Mouse (Mus musculus): ENCODE measurements around the gene Cdyl. TPM values are rescaled to one million over a fixed set of nuclear protein-coding genes. Genes with fewer than 3 reads are reported as not detected.

Cdyl gene
- polyA plus RNA-seq, 1 experiment, result 3.8 TPM

DNA sequence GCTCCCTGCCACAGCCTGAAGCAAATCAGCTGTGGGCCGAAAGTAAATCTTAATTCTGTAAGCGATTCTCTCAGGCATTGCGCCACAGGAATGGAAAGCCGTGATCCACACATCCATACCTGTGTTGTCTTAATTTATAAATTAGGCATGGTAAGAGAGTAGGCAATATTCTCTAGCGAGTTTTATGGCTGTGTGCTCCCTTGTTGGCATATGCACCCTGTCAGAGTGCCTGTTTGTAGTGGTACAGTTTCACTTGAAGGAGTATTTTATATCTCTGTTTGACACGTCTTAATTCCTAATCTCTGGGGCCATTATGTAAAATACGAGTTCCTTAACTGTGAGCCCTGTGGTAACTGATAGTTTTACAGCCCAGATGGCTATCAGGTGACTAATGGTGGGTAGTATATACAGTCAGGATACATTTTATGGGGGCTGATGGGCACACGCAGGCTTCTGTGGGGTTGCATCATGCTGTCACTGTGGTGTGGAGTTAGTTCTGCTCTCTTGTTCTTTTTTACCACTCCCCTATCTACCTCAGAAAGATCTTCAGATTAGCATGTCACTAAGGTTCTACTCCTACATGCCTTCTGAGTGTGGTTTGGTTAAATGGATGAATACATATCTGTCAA, 96.1 kb downstream of the Cdyl start:
- 62% methylated on average over 8 of the region's 8 CpGs for WGBS
- Histone ChIP-seq H3K4me1 (ENCODE audit: control insufficient read depth, insufficient read depth, insufficient read length, low read length) (peaks cover 5% of the 10 kb centered on the region), H3K27me3 (ENCODE audit: control insufficient read depth, insufficient read depth, low read length) (no peaks in the 10 kb centered on the region), H3K4me3 (ENCODE audit: low read depth, low read length) (no peak overlapping the region), H3K36me3 (ENCODE audit: control insufficient read depth, insufficient read depth, low read length) (no peaks in the 10 kb centered on the region), H3K27ac (ENCODE audit: insufficient read depth, low read depth, low read length) (no peak overlapping the region)
- TF ChIP-seq POLR2A (IDR thresholded peaks at IDR 0.05; ENCODE audit: low read depth, low read length) (no peak), CTCF (IDR thresholded peaks at IDR 0.05; ENCODE audit: extremely low read depth, insufficient read length, insufficient replicate concordance, low read depth, low read length) (no peak)

DNA sequence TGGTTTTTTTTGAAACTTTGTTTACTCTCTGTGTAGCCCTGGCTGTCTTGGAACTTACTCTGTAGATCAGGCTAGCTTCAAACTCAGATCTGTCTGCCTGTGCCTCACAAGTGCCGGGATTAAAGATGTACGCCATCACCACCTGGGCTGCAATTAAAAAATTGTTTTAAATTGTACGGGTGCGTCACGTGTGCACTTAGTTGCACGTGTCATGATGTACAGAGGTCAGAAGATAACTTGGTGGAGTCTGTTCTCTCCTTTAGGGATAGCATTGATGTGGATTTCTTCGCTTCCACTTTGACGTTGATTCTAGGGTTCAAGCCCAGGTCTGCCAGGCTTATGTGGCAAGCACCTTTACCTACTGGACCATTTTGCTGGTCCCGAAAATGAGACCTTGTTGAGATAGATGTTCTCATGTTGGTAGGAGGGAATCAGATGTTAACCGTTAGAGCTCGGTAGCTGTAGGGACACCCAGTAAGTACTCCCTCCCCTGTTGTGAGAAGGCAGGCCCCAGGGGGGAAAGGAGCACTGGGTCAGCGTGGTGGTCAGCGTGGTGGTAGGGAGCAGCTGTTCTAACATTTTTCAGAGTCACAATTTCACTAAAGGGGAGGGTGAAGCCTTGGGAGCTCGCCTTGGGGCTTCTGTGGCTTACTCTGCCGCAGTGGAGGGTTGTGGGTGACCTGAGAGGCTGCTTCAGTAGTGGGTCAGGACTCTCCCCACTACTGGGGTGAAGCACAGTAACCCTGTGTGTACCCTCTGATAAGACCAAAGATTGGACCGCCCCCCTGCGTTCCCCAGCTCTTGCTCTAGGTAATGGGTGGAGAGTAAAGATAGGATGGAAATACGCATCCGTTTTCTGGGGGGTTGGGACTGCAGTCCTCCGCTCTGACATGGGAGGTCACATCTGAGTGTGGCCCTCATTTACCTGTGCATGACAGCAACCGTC, 97.0 kb downstream of the Cdyl start:
- no peaks in the 10 kb centered on the region for H3K36me3 ChIP-seq (ENCODE audit: control insufficient read depth, insufficient read depth, low read length)
- 87% methylated on average over 21 of the region's 21 CpGs for WGBS
- no peak for TF ChIP-seq POLR2A (IDR thresholded peaks at IDR 0.05; ENCODE audit: low read depth, low read length)
- no peak for TF ChIP-seq CTCF (IDR thresholded peaks at IDR 0.05; ENCODE audit: extremely low read depth, insufficient read length, insufficient replicate concordance, low read depth, low read length)
- H3K4me3 ChIP-seq (ENCODE audit: low read depth, low read length), result no peak overlapping the region
- peaks cover 5% of the 10 kb centered on the region for H3K4me1 ChIP-seq (ENCODE audit: control insufficient read depth, insufficient read depth, insufficient read length, low read length)
- no peaks in the 10 kb centered on the region for H3K27me3 ChIP-seq (ENCODE audit: control insufficient read depth, insufficient read depth, low read length)
- no peak overlapping the region for H3K27ac ChIP-seq (ENCODE audit: insufficient read depth, low read depth, low read length)

- Histone ChIP-seq H3K27ac (ENCODE audit: insufficient read depth, low read depth, low read length) (no peak overlapping the region), H3K27me3 (ENCODE audit: control insufficient read depth, insufficient read depth, low read length) (no peaks in the 10 kb centered on the region)
- WGBS, result 85% methylated on average over 2 of the region's 2 CpGs
Observed at GRCm38 (mm10) chr13:35760372-35760771, 100.7 kb downstream of the Cdyl start.

DNA sequence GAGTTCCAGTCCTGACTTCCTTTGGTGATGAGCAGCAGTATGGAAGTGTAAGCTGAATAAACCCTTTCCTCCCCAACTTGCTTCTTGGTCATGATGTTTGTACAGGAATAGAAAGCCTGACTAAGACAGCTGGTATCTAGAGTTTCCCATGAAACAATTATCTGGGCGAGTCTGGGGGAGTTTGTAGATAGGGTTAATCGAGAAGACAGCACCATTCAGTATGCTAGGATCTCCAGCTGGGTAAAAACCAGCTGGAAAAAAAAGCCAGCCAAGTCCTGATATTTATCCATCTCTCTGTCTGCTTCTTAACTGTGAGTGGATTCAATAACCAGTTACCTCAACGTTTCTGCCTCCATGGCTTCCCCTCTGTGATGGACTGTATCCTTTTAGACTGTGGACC, 104.9 kb downstream of the Cdyl start:
- 47% methylated on average over 3 of the region's 3 CpGs for WGBS
- TF ChIP-seq POLR2A (IDR thresholded peaks at IDR 0.05; ENCODE audit: low read depth, low read length) (no peak), CTCF (IDR thresholded peaks at IDR 0.05; ENCODE audit: extremely low read depth, insufficient read length, insufficient replicate concordance, low read depth, low read length) (no peak)
- peaks cover 1% of the 10 kb centered on the region; the same call in 1 of the 2 replicates for H3K4me1 ChIP-seq (ENCODE audit: control insufficient read depth, insufficient read depth, insufficient read length, low read length)
- H3K36me3 ChIP-seq (ENCODE audit: control insufficient read depth, insufficient read depth, low read length), result no peaks in the 10 kb centered on the region
- H3K4me3 ChIP-seq (ENCODE audit: low read depth, low read length), result no peak overlapping the region
- no peaks in the 10 kb centered on the region for H3K27me3 ChIP-seq (ENCODE audit: control insufficient read depth, insufficient read depth, low read length)
- no peak overlapping the region for H3K27ac ChIP-seq (ENCODE audit: insufficient read depth, low read depth, low read length)

More at GRCm38 (mm10) chr13:35760372-35760771, 100.7 kb downstream of the Cdyl start:
- H3K4me3 ChIP-seq (ENCODE audit: low read depth, low read length), result no peak overlapping the region
- no peaks in the 10 kb centered on the region for H3K36me3 ChIP-seq (ENCODE audit: control insufficient read depth, insufficient read depth, low read length)
- H3K4me1 ChIP-seq (ENCODE audit: control insufficient read depth, insufficient read depth, insufficient read length, low read length), result peaks cover 2% of the 10 kb centered on the region; the same call in 1 of the 2 replicates
- no peak for TF ChIP-seq CTCF (IDR thresholded peaks at IDR 0.05; ENCODE audit: extremely low read depth, insufficient read length, insufficient replicate concordance, low read depth, low read length)
- TF ChIP-seq POLR2A (IDR thresholded peaks at IDR 0.05; ENCODE audit: low read depth, low read length), result no peak

GRCm38 (mm10) chr13:35765817-35766216, 106.2 kb downstream of the Cdyl start:
- H3K27me3 ChIP-seq (ENCODE audit: control insufficient read depth, insufficient read depth, low read length), result no peaks in the 10 kb centered on the region
- no peak overlapping the region for H3K4me3 ChIP-seq (ENCODE audit: low read depth, low read length)
- H3K36me3 ChIP-seq (ENCODE audit: control insufficient read depth, insufficient read depth, low read length), result no peaks in the 10 kb centered on the region
- TF ChIP-seq POLR2A (IDR thresholded peaks at IDR 0.05; ENCODE audit: low read depth, low read length) (no peak), CTCF (IDR thresholded peaks at IDR 0.05; ENCODE audit: extremely low read depth, insufficient read length, insufficient replicate concordance, low read depth, low read length) (no peak)
- no peak overlapping the region for H3K27ac ChIP-seq (ENCODE audit: insufficient read depth, low read depth, low read length)
- H3K4me1 ChIP-seq (ENCODE audit: control insufficient read depth, insufficient read depth, insufficient read length, low read length), result peaks cover 2% of the 10 kb centered on the region; the same call in 1 of the 2 replicates
- 53% methylated on average over 2 of the region's 2 CpGs for WGBS

DNA sequence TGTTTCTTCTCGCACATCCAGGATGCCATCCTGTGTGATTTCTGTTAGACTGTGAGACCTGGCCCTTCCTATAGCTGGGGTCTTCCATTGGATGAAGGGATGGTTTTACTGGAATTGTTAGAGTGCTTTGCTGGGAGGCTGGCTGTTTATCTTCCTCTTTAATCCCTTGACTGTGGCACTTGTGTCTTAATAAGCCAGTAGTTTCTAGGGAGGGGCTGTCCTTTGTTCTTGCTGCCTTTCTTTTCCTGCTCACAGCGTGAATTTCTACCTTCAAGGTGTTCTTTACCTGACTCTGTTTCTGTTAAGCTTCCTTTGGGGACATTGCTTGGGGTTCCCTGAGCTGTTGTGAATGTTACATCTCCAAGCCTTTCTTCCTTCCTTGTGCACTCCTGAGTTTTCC, 110.0 kb downstream of the Cdyl start:
- H3K4me3 ChIP-seq (ENCODE audit: low read depth, low read length), result no peak overlapping the region
- no peaks in the 10 kb centered on the region for H3K36me3 ChIP-seq (ENCODE audit: control insufficient read depth, insufficient read depth, low read length)
- H3K27me3 ChIP-seq (ENCODE audit: control insufficient read depth, insufficient read depth, low read length), result no peaks in the 10 kb centered on the region
- TF ChIP-seq CTCF (IDR thresholded peaks at IDR 0.05; ENCODE audit: extremely low read depth, insufficient read length, insufficient replicate concordance, low read depth, low read length), result no peak
- no peak for TF ChIP-seq POLR2A (IDR thresholded peaks at IDR 0.05; ENCODE audit: low read depth, low read length)
- no peak overlapping the region for H3K27ac ChIP-seq (ENCODE audit: insufficient read depth, low read depth, low read length)
- peaks cover 11% of the 10 kb centered on the region for H3K4me1 ChIP-seq (ENCODE audit: control insufficient read depth, insufficient read depth, insufficient read length, low read length)
- 60% methylated on average over 2 of the region's 2 CpGs for WGBS

DNA sequence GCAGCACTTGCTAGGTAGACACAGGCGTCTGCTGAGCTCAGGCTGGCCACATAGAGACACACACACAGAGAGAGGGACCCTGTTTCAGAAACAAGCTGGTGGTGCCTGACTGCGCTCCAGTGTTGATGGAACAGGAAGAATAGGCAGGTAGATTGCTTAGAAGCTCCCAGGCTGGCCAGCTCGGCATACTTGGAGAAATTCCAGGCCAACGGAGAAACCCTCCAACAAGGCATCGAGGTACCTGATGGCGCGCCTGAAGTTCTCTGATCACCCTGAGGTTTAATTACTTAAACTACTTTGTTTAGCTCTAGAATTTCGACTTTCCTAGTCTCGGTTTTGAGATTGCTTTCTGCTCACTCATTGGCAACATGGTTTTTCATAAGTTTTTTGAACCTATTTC, 110.8 kb downstream of the Cdyl start:
- Histone ChIP-seq H3K4me3 (ENCODE audit: low read depth, low read length) (no peak overlapping the region), H3K4me1 (ENCODE audit: control insufficient read depth, insufficient read depth, insufficient read length, low read length) (peaks cover 11% of the 10 kb centered on the region), H3K27ac (ENCODE audit: insufficient read depth, low read depth, low read length) (no peak overlapping the region), H3K27me3 (ENCODE audit: control insufficient read depth, insufficient read depth, low read length) (no peaks in the 10 kb centered on the region), H3K36me3 (ENCODE audit: control insufficient read depth, insufficient read depth, low read length) (no peaks in the 10 kb centered on the region)
- WGBS, result 88% methylated on average over 9 of the region's 9 CpGs
- TF ChIP-seq POLR2A (IDR thresholded peaks at IDR 0.05; ENCODE audit: low read depth, low read length) (no peak), CTCF (IDR thresholded peaks at IDR 0.05; ENCODE audit: extremely low read depth, insufficient read length, insufficient replicate concordance, low read depth, low read length) (no peak)
